Mouse (Mus musculus): ENCODE results near the gene Eml1.

DNA sequence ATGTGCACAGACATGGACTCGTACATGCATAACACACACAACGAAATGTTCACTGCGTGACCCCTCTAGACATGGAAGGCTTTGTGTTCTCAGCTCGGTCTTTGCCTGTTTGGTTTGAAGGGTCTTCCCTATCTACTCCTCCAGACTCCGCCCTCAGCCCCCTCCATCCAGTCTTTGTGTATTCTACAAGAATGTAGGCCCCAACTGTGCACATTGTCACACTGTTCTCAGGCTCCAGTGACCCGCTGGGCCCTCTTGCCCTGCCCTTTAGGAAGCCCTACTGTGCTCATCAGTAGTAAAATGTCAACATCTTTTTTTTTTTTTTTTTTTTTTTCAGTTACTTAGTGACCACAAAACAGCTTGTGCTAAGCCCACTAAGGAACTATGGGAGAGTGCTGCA lies 61.0 kb downstream of the Eml1 start:
- no peak for TF ChIP-seq CTCF (IDR thresholded peaks at IDR 0.05; ENCODE audit: extremely low read depth, insufficient read depth, low read length)
- TF ChIP-seq POLR2A (IDR thresholded peaks at IDR 0.05; ENCODE audit: extremely low read depth, insufficient read depth, low read length): no peak

All from cortical plate, adult 2 months (tissue).